Mouse (Mus musculus) E14TG2a.4 (cell line): ENCODE data around the gene Cdc42ep1.
"Not testable (repeated sequence)": the region's sequence is repeated elsewhere in the genome, so short reads cannot be mapped to it uniquely, and the experiment has no call there.

ENCODE experiments used
- H3K27me3 ChIP-seq: 2 replicates; pipeline ENCODE4 v1.6.1; 2014; ENCODE audit warnings: low read length, control low read depth; ENCODE audit not compliant: insufficient read depth
- H3K36me3 ChIP-seq: 2 replicates; pipeline ENCODE4 v1.6.1; 2014; ENCODE audit warnings: low read length, control low read depth; ENCODE audit not compliant: insufficient read depth
- H3K4me1 ChIP-seq: replicated peaks from 2 replicates; pipeline ENCODE4 v1.6.1; 2014; ENCODE audit warnings: low read depth, low read length, control low read depth
- H3K4me3 ChIP-seq: replicated peaks from 2 replicates; pipeline ENCODE4 v1.5.1; 2014; ENCODE audit warnings: mild to moderate bottlenecking, low read length
- H3K9me3 ChIP-seq: 2 replicates; pipeline ENCODE4 v1.6.1; 2014; ENCODE audit warnings: low read length, control low read depth
- CTCF ChIP-seq: conservative IDR thresholded peaks from 2 replicates; pipeline ENCODE4 v1.5.1; 2014; ENCODE audit warnings: low read length
- NANOG ChIP-seq: IDR thresholded peaks from 2 replicates; pipeline ENCODE4 v1.6.1; 2014; ENCODE audit warnings: borderline replicate concordance, low read length, mixed read lengths
- POU5F1 ChIP-seq: IDR thresholded peaks from 2 replicates; pipeline ENCODE4 v1.6.1; 2014; ENCODE audit warnings: low read length, borderline replicate concordance

The Cdc42ep1 gene

DNA sequence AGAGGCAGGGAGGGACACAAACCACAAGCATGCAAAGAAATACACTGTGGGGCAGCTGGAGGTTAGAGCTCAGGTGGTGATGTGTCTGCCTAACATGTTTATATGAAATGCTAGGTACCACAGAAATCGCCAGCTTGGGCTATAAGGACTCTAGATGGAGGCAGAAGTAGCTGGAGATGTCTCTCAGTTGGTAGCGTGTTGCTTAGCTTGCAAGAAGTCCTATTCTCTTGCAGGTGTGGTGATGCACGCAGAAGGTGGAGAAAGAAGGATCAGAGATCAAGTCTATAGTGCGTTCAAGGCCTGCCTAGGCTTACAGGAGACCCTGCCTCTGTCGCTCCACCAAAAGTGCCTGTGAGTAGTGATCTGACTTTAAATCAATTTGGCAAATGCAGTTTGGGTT, 33.1 kb downstream of the Cdc42ep1 start:
- Histone ChIP-seq H3K27me3 (no peaks in the 10 kb centered on the region), H3K4me3 (peak overlapping the region; percentile 92), H3K9me3 (no peaks in the 10 kb centered on the region), H3K36me3 (peaks cover 16% of the 10 kb centered on the region), H3K4me1 (peaks cover 77% of the 10 kb centered on the region)
- no peak for TF ChIP-seq NANOG
- no peak for TF ChIP-seq POU5F1
- TF ChIP-seq CTCF, result no peak

DNA sequence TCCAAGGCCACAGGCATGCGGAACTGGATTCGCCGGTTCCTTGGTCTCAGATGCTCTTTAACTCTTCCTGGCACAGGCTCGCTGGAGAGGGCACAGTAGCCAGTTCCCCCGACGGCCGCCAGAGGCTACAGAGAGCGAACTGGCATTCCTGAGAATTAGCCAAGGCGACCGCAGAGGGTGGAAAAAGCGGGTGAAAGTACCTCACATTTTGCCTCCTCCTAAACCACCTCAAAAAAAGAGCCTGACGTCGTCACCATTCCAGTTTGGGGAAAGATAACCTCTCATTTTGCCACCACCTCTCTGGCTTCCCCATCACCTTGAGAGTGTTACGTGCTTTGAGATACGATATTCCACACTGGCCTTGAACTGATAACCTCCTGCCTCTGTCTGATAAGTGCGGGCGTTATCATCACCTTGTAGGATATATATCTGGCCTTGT, 33.9 kb downstream of the Cdc42ep1 start:
- Histone ChIP-seq H3K36me3 (peaks cover 24% of the 10 kb centered on the region), H3K4me1 (peaks cover 84% of the 10 kb centered on the region), H3K27me3 (no peaks in the 10 kb centered on the region), H3K4me3 (peak overlapping the region; percentile 92), H3K9me3 (no peaks in the 10 kb centered on the region)
- peak; percentile 80 for TF ChIP-seq CTCF
- TF ChIP-seq POU5F1, result no peak

GRCm38 (mm10) chr15:78876991-78877809, 34.8 kb downstream of the Cdc42ep1 start, which contains the start of gene Gga1:
Gene Gga1, plus strand, starts transcription at chr15:78877190.
- Histone ChIP-seq H3K27me3 (no peaks in the 10 kb centered on the region), H3K4me1 (peaks cover 84% of the 10 kb centered on the region), H3K9me3 (no peaks in the 10 kb centered on the region), H3K4me3 (peak within 1 kb of the TSS; percentile 92), H3K36me3 (peaks cover 33% of the 10 kb centered on the region)
- TF ChIP-seq NANOG (no peak), CTCF (no peak), POU5F1 (no peak)

DNA sequence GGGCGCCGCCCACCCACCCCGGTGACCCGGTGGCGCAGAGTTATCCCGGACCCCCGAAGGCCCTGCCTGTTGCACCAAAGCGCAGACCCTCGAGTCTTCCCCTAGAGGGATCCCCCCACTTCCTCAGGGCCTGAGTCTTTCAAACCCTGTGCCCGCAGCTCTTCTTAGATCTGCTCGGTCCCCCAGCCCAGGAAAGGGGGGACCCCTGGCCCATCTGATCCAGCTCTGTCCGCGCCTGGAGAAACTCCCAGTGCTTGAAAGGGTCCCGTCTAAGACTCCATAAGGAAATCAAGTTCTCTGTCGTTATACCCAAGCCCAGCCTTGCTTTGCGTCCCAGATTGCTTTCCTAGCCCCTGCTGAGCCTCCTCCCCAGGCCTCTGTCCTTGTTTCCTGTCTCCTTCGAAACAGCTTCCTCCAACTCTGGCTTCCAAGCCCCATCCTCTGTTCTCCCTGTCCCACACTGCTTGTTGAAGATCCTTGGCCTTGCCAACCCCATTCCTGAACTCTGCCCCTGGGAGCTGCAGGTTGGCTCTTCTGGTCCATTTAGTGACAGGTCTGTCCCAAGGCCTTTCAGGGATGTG, 35.5 kb downstream of the Cdc42ep1 start:
- no peak for TF ChIP-seq POU5F1
- TF ChIP-seq NANOG, result no peak
- TF ChIP-seq CTCF, result no peak
- peaks cover 40% of the 10 kb centered on the region for H3K36me3 ChIP-seq
- peak overlapping the region; percentile 92 for H3K4me3 ChIP-seq
- H3K4me1 ChIP-seq, result peaks cover 77% of the 10 kb centered on the region
- no peaks in the 10 kb centered on the region for H3K27me3 ChIP-seq
- no peaks in the 10 kb centered on the region for H3K9me3 ChIP-seq

DNA sequence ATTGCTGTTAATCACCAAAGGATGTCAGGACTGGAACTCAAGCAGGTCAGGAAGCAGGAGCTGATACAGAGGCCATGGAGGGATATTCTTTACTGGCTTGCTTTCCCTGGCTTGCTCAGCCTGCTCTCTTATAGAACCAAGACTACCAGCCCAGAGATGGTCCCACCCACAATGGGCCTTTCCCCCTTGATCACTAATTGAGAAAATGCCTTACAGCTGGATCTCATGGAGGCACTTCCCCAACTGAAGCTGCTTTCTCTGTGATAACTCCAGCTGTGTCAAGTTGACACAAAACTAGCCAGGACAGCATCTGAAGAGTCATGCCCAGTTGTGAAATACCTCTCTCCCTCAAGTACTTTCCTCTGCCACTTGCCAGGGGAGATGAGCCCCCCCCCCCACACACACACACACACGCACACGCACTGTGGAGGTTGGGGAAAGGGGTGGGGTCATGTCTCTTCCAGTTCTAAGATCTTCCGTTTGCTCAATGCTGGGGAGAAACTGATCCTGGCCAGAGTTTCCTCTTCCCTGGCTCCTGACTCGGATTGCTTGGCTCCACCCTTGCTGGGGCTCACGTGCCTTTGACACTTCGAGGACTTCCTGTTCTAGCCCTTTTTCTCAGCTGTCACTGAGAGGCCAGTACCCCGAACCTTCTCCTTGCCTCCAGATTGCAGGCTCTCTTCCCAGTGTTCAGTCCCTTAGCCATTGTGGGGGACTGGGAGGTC, 36.5 kb downstream of the Cdc42ep1 start:
- H3K27me3 ChIP-seq, H3K9me3 ChIP-seq: not testable (repeated sequence)
- peaks cover 68% of the 10 kb centered on the region for H3K4me1 ChIP-seq
- H3K4me3 ChIP-seq, result 0 out of 2 replicates have a peak overlapping the region, but pooled peaks have one; percentile 5
- peaks cover 50% of the 10 kb centered on the region for H3K36me3 ChIP-seq

GRCm38 (mm10) chr15:78880432-78880831, 38.0 kb downstream of the Cdc42ep1 start:
- TF ChIP-seq POU5F1, result no peak
- no peak for TF ChIP-seq NANOG
- TF ChIP-seq CTCF, result no peak
- no peaks in the 10 kb centered on the region for H3K9me3 ChIP-seq
- no peak overlapping the region for H3K4me3 ChIP-seq
- H3K27me3 ChIP-seq, result no peaks in the 10 kb centered on the region
- peaks cover 58% of the 10 kb centered on the region for H3K4me1 ChIP-seq
- H3K36me3 ChIP-seq, result peaks cover 64% of the 10 kb centered on the region

GRCm38 (mm10) chr15:78881828-78882227, 39.4 kb downstream of the Cdc42ep1 start:
- TF ChIP-seq POU5F1, result no peak
- no peak for TF ChIP-seq CTCF
- TF ChIP-seq NANOG, result no peak
- Histone ChIP-seq H3K4me1 (peaks cover 44% of the 10 kb centered on the region), H3K27me3 (no peaks in the 10 kb centered on the region)

DNA sequence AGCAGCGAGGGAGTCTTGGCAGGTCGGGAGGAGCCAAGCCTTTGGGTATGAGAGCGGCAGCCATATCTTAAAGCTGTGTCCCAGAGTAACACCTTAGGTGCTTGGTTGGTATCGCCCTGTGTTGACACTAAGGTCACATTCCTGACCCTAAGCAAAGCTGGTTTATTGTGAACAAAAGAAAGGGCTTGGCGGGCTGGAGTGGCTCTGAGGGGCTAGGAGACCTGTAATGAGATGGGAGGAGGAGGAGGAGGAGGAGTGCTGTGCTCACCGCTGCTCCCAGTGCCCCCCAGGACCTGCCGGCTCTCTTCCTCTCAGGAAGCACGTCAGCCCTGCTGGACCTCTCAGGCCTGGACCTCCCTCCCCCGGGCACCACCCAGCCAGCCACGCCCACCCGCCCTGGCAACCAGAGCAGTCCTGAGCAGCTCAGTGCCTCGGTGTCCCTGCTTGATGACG, 47.0 kb downstream of the Cdc42ep1 start:
- Histone ChIP-seq H3K4me1 (peaks cover 62% of the 10 kb centered on the region), H3K36me3 (peaks cover 97% of the 10 kb centered on the region), H3K4me3 (0 out of 2 replicates have a peak overlapping the region, but pooled peaks have one; percentile 29), H3K9me3 (no peaks in the 10 kb centered on the region), H3K27me3 (no peaks in the 10 kb centered on the region)
- TF ChIP-seq CTCF, result no peak
- TF ChIP-seq NANOG, result no peak
- TF ChIP-seq POU5F1, result no peak

More at GRCm38 (mm10) chr15:78881828-78882227, 39.4 kb downstream of the Cdc42ep1 start:
- Histone ChIP-seq H3K4me3 (no peak overlapping the region), H3K36me3 (peaks cover 78% of the 10 kb centered on the region), H3K9me3 (no peaks in the 10 kb centered on the region)
